Mouse (Mus musculus): ENCODE data around the gene Ppa2.

Ppa2 gene

DNA sequence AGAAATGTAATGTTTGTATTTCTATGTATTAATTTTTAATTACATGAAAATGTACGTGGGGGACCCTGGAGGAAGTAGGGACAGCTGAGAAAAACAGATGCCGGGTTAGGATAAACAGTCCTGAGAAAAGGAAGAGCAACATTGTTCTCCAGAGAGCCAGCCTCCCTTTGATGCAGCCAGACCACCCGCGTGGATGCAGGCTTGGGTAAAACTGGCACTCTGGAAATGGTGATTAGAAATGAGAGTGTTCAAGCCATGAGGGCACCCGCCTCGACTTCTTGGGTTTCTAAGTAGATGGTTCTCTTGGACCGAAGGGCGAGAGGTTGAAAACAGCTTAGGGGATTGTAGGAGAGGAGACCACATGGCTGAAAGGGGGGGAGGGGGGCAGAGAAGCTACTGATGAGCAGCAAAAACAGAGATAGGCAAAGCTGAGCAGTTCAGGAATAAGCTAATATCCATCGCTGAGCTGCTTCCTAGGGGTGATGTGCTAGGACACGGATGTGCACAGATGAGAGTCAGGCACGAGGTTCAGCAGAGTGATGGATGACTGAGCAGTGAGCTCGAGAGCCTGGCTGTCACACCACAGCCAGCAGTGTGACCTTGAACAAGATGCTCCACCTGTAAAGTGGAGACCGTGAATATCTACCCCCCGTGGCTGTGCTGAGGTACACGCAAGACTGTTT is 21.4 kb downstream of the Ppa2 start:
- DNase-seq (ENCODE audit: low read depth): no peak

DNA sequence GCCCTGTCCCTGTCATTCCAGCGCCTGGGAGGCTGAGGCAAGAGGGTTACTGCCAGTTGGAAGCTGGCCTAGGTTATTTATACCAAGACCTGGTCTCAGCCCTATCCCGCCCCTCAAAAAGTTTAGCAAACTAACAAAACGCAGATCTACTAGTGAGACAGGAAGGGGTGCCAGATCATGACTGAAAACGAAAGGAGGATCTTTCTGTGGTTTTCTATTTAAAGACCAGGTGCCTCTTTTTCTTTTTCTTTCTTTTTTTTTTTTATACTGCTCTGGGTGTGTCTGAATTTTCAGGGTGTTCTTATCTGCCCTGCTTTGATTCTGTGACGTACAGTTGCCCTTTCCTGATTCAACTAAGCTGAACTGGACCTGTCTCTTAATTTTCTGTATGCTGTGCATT is 22.4 kb downstream of the Ppa2 start:
- no peak for DNase-seq (ENCODE audit: low read depth)

DNA sequence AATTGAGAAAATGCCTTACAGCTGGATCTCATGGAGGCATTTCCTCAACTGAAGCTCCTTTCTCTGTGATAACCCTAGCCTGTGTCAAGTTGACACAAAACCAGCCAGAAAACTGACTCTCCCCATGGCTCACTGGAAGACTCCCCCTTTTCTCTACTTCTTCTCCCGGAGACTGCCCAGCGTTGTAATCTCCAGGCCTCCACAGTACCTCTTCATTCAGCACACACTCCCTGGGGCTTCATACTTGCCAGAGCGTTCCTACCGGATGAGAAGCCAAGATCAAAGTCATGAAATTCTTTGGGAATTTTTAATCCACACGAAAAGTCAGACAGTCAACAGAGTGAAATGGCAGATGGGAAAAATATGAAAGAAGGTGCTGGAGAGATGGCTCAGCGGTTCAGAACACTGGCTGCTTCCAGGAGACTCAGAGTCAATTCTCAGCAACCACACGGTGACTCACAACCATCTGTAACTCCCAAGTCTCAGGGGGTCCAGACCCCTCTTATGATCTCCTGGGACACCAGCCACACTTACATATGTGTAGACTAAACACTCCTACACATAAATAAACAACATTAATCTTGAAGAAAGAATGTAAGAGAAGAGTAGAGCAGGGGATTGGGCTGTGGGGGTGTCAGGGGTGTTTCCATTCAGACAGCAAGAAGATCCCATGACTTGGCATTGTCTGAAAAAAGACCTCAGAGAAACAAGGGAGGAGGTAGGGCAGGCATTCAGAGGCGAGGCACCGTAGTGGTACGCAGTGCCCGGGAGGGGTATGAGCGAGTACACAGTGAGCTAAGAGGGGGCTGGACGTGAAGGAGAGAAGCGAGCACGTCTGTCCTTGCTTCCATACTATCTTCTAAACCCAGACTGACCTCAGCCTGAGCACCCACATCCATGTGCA is 23.6 kb downstream of the Ppa2 start:
- no peak for DNase-seq (ENCODE audit: low read depth)

DNA sequence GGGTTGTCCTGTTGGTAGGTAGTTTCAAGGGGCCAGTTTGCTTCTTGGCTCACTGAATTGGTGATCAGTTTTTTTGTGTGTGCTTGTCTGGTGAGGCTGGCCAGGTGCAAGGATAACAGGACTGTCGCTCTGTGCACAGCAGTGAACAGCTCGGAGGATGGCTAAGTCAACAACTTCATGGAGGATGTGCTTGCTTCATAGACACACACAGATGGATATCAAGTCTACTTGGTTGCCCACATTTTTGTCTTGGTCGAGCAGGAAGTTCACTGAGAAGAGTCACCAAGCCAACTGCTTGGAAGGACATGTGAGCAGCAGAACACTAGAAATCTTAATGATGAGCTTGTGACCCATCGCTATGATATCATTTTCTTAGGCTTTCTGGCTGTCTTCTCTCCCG is 24.8 kb downstream of the Ppa2 start:
- DNase-seq (ENCODE audit: low read depth): no peak

DNA sequence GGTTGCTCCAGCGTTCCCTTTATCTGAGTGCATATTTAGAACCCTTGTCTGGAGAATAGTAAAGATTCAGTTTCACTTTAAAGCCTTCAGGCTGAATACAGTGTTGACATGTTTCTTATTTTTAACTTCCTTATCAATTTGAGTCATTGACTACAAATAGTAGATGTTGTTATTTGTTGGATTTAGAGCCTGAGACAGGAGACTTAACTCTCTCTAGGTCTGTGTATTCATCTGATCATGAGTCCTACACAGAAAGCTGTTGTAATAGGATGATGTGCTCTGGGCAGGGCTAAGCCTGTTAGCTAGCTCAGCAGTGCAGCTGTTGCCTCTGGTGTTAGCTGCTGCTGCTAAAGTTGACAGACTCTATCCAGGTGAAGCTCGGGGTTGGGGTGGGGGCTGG is 25.3 kb downstream of the Ppa2 start:
- no peak for DNase-seq (ENCODE audit: low read depth)

DNA sequence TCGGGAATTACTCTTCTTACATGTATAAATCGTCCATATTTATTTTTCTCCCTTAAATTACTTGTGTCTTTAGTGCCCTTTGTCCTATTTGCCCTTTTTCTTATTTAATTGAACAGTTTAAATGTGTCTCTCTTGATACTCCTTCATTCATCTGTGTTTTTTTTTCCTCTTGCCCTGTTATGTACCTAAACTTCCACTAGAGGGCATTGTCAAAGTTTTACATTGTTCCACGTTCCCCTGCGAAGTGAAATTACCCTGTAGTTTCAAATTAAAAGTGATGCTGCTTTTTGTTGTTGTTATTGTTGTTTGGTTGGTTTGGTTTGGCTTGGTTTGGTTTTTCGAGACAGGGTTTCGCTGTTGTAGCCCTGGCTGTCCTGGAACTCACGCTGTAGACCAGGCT is 26.5 kb downstream of the Ppa2 start:
- peak; percentile 25 for DNase-seq (ENCODE audit: low read depth)

DNA sequence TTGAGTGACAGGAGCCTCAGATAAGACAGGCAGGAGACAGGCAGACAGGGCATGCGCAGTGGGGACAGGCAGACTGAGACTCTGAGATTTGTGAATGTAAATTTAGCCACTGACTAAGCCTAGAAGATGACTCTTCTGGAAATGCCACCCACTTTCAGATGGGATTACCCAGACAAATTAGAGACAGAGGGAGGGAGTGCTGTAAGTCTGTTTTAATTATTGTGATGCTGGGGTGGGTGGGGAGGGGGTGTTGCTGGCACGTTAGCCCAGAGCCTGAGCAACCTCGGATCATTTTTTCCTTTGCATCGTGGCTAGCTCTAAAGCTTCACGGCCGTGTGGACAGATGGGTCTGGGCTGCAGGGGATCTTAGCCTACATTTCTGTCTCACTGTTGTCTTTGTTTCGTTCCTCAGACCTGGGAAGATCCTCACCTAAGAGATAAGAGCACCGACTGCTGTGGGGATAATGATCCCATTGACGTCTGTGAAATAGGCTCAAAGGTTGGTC is 29.0 kb downstream of the Ppa2 start:
- DNase-seq (ENCODE audit: low read depth): no peak

DNA sequence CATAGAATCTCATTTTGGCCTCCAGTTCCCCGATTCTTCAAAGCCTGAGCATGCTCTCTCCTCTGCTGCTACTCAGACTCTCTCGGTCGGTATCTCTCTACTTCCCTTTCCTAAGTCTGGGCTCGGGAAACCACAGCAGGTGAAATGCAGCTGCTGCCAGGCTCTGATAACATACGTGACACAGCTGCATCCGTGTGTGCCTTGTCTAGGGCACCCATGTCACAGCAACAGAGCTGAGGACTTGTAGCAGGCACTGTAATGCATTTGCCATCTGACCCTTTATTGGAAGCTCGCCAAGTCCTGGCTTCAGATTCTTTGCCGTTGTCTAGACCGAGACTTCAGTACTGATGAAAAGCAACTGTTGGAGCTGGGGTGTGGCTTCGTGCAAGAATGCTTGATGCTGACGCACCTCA is 29.5 kb downstream of the Ppa2 start:
- peak; percentile 50 for DNase-seq (ENCODE audit: low read depth)

DNA sequence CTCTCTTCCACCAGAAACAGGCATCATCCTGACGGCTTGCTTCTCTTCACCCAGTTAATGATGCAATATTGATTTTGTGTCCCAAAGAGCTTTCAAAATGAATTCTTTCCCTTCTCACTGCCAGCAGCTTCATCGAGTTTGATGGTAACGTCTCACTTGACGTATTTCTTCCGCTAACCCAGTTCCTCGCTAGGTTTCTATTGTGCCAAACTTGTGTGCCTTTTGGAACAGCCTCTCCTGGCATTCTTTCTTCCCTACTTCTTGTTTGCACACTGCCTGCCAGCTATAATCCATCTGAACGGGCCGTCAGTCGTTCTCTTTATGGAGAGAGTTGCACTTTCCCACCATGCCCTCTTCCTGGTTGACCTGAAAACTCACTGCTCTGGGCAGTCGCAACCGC is 31.2 kb downstream of the Ppa2 start:
- DNase-seq (ENCODE audit: low read depth): no peak

DNA sequence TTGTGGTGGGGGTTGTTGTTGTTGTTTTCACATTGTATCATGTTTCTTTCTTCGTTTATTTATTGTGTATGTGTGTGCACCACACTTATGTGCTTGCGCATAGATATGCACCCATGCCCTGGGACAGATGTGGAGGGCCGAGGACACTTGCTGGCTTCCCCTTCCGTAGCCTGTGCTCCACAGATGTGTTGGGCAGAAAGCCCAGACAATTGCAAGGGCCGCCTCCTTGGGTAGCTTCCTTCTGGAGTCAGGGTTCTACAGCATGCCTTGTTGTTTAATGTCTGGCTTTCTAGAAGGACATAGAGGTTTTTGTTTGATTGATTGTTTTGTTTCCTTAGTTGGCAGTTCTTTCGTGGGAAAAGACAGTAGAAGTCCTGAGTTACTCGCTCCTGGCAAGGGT is 37.6 kb downstream of the Ppa2 start:
- no peak for DNase-seq (ENCODE audit: low read depth)

DNA sequence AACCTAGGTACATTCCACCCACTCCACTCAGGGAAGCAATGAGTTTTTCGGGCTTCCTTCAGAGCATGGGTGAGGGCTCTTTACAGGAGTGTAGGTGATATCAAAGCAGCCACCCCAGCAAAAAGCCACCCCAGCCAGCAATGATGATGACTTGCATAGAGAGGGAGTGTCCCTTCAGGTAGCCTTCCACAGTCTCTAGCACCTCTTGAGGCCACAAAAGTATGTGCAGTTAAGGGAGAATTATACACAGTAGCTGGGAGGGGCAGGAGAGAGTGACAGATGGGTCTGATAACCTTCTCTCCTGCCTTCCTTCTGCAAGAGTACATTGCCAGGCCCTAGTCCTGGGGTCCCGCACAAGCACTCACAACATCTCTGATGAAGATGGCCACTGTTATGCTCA is 38.9 kb downstream of the Ppa2 start:
- no peak for DNase-seq (ENCODE audit: low read depth)

DNA sequence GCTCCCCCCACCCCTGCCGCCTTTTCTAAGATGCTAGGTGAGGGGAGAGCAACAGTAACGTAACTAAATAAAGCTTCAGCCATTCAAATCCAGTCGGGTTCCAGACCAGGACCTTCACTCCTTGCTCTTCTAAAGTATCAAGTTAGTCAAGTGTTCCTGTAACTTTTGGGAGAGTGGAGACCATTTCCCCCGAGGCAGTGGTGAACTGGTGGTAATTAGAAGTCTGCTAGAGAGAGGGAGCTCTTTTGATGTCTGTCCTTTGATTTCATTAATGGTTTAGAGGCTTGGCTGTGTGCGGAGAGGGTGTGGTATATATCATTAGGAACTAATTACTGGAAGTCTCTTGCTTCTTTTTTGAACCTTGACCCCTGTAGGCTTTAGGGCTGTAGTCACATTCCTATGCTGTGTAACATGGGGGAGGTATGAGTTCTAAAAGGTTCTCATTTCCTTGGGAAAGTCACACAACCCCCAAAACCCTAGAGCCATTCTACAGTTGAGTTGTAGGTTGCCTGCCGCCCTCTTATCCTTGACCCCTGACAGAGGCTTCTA is 47.6 kb downstream of the Ppa2 start:
- DNase-seq (ENCODE audit: low read depth): no peak

DNA sequence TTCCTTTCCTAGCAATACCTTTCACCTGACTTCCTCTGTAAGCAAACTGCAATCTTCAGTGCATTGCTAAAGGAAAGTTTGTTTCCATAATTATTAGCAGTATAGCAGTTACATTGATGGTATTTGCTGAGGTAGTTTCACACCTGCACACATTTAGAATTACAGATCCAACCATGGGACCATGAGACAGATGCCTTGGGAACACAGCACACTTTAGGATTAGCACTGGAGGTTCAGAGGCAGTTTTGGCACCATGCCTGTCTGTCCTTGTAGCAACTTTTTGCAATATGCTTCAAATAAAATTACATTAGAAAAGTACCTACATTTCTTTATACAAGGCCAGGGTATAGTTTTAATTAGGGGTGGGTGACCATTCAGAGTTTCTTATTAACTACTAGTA is 48.1 kb downstream of the Ppa2 start:
- DNase-seq (ENCODE audit: low read depth): no peak

DNA sequence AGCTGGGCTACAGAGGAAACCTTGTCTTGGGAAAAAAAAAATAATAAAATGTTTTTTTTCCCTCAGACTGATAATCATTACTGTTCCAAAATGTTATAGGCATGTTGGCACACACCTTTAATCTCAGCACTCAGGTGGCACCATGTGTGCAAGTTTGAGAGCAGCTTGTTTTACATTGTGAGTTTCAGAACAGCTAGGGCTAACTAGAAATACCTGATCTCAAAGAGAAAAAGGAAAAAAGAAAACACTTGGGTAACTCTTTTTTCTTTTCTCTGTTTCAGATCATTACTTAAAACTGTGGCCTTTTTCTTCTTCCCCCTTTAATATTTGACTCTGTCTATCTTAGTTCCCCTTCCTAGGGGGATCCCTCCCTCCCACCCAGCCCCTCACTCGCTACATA is 51.5 kb downstream of the Ppa2 start:
- DNase-seq (ENCODE audit: low read depth): no peak

DNA sequence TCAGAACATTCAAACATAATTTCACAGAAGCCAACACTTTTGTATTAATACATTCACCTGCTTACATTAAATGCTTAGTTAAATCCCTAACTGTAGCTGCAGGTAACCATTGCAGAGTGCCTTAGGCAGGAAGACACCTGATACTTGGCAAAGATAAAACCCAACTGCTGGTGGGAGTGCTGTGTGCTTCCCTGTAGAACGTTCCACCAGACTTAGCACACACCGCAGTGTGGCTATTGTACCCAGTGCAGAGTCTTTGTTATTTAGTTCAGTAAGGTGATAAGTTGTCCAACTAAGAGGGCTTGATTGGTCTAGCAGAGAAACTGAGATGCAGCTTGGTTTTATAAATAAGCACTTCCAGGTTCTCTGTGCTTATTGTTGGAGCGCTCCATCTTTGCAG is 54.2 kb downstream of the Ppa2 start:
- DNase-seq (ENCODE audit: low read depth): no peak

DNA sequence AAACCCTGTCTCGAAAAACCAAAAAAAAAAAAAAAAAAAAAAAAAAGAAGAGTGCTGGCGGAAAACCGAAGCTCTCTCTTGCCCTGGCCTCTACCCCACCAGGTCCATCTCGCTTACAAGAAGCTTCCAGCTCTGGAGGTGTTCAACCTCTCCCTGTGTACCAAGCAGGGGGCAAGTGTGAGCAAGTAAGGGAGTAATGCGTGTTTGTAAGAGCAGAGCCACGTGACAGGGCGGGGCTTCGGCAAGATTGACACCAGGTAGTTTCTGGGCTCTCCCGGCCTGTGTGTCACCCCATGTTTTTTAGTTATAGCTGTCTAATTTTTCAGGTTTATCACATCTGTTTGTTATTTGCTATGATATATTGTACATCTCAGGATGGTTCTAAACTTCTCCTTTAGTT is 56.2 kb downstream of the Ppa2 start:
- no peak for DNase-seq (ENCODE audit: low read depth)

DNA sequence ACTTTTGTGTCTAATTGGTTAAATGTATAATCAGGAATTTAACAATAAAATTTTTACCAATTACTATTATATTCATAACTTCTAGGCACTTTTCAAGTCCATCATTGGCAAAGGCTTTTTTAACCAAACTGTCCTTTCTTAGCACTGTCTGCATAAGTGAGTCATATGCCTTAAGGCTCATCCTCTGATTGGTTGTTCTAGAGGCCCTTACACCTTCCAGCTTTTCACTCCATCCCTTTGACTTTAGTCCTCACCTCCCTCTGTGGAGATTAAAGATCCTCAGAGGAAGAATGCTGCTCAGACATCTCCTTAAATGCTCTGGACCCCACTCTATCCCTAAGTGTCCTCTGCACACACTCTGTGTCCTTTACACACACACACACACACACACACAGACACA is 68.3 kb downstream of the Ppa2 start:
- no peak for DNase-seq (ENCODE audit: low read depth)

DNA sequence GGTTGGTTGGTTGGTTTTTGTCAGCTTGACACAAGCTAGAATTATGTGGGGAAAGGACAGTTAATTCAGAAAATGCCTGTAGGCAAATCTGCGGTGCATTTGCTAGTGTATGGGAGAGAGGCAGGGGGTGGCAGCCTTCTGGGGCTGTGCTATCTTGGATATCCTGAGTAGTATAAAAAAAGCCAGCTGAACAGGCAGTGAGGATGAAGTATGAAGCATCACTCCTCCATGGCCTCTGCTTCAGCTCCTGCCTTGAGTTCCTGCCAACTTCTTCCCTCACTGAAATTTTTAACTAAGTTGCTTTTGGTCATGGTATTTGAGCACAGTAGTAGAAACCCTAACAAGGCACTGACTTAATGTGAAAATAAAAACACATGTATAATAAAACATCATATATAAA is 70.1 kb downstream of the Ppa2 start:
- no peak for DNase-seq (ENCODE audit: low read depth)

DNA sequence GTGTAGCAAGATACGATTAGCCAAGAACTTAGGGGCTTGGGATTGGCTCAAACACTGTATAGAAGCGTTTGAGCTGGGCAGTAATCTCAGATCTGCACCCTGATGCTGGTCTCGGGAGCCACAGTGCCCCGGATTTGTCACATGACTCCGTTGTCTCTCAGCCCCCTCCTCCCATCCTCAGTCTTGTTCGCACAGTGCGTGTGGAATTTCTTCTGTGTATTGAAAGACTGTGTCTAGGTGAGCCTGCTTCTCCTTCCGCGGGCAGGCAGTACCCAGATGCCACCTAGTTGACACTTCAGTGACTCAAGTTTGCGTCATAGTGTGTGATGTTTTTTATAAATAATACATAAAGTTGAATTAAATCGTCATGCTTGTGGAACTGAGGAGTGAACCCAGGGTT is 71.6 kb downstream of the Ppa2 start:
- no peak for DNase-seq (ENCODE audit: low read depth)

DNA sequence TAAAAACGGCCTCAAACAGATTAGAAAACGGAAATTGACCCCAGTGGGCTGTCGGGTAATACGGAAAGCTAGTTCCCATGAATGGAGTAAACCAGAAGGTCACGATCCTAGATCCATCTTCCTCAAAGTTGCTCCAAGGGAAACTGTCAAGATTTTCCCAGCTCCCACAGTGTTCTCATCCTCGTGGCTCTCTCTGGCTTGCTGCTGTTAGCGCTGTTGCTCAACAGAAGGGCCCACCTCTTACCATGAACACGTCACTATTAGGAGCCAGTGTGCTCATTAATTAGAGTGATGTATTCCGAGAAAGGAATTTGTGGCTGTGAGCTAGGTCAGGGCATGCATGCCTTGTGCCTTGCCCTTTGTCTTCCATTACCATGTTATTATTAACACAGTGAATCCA is 72.2 kb downstream of the Ppa2 start:
- no peak for DNase-seq (ENCODE audit: low read depth)

DNA sequence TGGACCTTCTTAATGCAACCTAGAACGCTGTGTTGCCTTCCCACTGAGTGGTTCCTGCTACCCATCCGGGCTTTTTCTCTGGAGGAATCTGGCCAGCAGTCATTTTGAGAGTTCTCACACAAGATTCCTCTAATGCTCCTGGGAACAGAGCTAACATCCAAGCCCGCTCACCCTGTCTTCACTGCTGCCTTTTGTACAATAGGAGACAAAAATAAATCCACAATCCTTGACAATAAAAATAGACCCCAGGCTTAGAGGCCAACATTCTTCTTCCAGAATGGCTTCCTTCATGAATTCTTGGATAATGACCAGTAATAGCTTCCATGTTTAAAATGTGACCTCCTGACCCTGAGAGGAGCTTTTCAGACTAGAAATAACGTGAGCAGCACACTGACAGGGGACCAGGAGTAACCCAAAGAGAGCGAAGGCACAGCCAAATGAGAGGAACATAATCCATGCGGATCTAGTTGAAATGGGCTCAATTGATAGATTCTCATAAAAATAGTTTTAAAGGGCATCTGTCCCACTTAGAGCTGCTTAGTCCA is 74.3 kb downstream of the Ppa2 start:
- DNase-seq (ENCODE audit: low read depth): no peak

DNA sequence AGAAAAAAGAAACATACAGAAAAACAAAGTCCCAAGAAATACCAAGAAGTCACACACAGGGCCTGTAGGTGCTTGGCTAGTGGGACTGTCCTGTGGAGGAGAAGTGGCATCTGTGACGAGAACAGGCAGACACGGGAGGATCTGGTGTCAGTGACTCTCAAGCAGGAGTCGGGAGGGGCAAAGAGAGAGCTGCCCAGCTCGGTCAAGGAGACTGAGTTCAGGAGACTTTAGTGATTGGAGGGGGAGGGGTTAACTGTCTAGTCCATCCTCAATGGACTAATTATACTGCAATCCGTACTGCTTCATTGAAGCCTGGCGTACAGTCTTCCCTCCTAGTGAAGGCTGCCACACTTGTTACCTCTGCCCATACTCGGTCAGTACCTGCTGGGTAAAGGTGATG is 77.4 kb downstream of the Ppa2 start:
- no peak for DNase-seq (ENCODE audit: low read depth)

DNA sequence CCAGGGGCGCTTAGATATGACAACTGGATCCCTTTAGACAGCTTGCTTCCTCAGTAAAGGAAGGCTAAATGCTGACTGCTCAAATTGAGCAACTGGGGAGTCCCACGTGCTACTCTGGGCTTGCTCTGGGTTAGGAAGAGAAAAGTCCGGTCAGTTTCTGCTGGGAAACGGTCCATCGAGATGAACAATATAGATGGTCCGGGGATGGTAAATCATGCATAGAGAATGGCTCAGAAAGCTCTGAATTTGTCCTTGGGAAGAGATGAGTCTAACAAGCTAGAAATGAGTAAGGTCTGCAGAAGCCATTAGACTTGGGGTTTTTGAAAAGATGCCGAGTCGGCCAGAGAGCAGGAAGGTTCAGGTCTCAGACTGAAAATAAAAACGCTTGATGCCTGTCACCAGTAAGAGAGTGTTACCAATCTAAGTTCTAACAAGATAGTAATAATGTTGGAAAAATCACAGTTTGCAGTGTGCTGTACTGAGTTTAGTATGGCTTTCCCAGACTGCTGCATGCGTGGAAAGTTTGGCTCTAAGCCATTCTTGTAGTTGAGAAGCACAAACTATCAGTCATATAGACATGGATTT is 80.0 kb downstream of the Ppa2 start:
- DNase-seq (ENCODE audit: low read depth): no peak
